Mouse (Mus musculus): ENCODE results near the gene Prkn. TPM values are rescaled to one million over a fixed set of nuclear protein-coding genes. Genes with fewer than 3 reads are reported as not detected.
"Not testable (repeated sequence)": the region's sequence is repeated elsewhere in the genome, so short reads cannot be mapped to it uniquely, and the experiment has no call there.

Gene Prkn
- polyA plus RNA-seq, 1 experiment from 2014 or later = 3.5 TPM

DNA sequence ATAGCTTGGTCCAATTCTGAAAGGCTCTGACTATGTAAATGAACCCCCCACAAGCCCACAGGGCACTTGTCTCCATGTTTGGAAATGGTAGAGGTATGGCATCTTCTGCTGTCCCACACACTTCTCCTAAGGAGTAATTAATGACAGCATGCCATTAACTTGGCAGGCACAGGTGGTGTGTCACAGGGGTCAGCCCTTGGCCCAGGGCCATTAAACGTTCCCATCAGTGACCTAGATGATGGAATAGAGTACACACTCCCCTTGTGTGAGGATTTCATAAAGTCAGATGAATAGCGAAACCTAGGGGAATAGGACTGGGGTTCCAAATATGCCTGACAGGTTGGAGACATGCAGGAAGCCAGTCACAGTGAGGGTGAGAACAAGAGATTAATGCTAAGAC, 350.1 kb downstream of the Prkn start:
- no peak for ATAC-seq (ENCODE audit: insufficient number of reproducible peaks, insufficient read depth, low FRiP score, low read depth)
- Histone ChIP-seq H3K4me2 (ENCODE audit: low read length) (no peak overlapping the region), H3K27me3 (ENCODE audit: control insufficient read depth, insufficient read depth, low read length) (no peaks in the 10 kb centered on the region), H3K36me3 (ENCODE audit: control insufficient read depth, insufficient read depth, low read length) (no peaks in the 10 kb centered on the region), H3K9ac (ENCODE audit: low read length) (no peak overlapping the region), H3K4me1 (ENCODE audit: control insufficient read depth in 2 of 2, insufficient read depth in 2 of 2, low read length in 2 of 2) (no peaks in the 10 kb centered on the region), H3K9me3 (ENCODE audit: control insufficient read depth, low read length) (no peaks in the 10 kb centered on the region), H3K4me3 (ENCODE audit: control insufficient read depth in 1 of 2, insufficient read depth in 1 of 2, low read depth in 1 of 2, low read length in 2 of 2) (no peak overlapping the region), H3K27ac (replicated peaks in 1 of 2; ENCODE audit: control insufficient read depth in 1 of 2, insufficient read depth in 1 of 2, low read depth in 2 of 2, low read length in 2 of 2) (no peak overlapping the region)
- 73% methylated on average over 2 of the region's 2 CpGs for WGBS

DNA sequence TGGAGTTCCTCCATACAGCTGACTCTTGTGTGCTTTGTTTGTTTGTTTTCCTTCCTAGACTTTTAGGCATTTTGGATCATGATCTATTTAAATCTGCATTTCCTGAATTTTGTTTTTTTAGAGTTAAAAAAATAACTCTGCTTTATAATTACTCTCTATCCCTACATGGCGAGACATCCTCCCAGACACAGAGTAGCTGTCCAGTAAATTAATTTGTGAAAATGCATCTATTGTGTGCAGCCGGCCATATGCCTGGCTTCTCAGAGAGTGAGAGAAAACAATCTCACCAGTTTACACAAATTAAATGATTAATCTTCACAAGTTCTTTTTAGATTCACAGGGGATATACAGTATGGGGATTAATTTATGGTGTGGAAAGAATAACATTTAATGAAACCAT, 357.9 kb downstream of the Prkn start:
- no peak overlapping the region for H3K4me2 ChIP-seq (ENCODE audit: low read length)
- H3K9me3 ChIP-seq (ENCODE audit: control insufficient read depth, low read length) = no peaks in the 10 kb centered on the region
- 69% methylated on average over 2 of the region's 2 CpGs for WGBS
- no peak for ATAC-seq (ENCODE audit: insufficient number of reproducible peaks, insufficient read depth, low FRiP score, low read depth)
- no peak overlapping the region for H3K4me3 ChIP-seq (ENCODE audit: control insufficient read depth in 1 of 2, insufficient read depth in 1 of 2, low read depth in 1 of 2, low read length in 2 of 2)
- H3K4me1 ChIP-seq (ENCODE audit: control insufficient read depth in 2 of 2, insufficient read depth in 2 of 2, low read length in 2 of 2) = no peaks in the 10 kb centered on the region
- no peak overlapping the region for H3K27ac ChIP-seq (replicated peaks in 1 of 2; ENCODE audit: control insufficient read depth in 1 of 2, insufficient read depth in 1 of 2, low read depth in 2 of 2, low read length in 2 of 2)
- H3K27me3 ChIP-seq (ENCODE audit: control insufficient read depth, insufficient read depth, low read length) = no peaks in the 10 kb centered on the region
- no peak overlapping the region for H3K9ac ChIP-seq (ENCODE audit: low read length)
- no peaks in the 10 kb centered on the region for H3K36me3 ChIP-seq (ENCODE audit: control insufficient read depth, insufficient read depth, low read length)

DNA sequence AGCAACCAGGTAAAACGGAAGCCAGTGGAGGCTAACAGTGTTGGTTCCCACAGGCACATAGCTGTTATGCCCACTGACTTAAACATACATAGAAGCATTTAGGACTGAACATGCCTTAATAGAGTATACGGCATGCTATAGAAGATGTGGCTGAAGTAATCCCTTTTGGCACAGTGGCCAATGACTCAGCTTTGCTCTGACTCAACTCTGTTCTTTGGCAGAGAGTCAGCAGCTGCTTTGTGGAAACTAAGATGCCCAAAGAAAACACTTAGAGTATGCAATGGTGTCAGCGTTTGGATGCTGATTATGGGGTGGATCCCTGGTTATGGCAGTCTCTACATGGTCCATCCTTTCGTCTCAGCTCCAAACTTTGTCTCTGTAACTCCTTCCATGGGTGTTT, 368.9 kb downstream of the Prkn start:
- H3K4me2 ChIP-seq (ENCODE audit: low read length); H3K4me3 ChIP-seq (ENCODE audit: control insufficient read depth in 1 of 2, insufficient read depth in 1 of 2, low read depth in 1 of 2, low read length in 2 of 2); H3K9me3 ChIP-seq (ENCODE audit: control insufficient read depth, low read length); H3K27ac ChIP-seq (replicated peaks in 1 of 2; ENCODE audit: control insufficient read depth in 1 of 2, insufficient read depth in 1 of 2, low read depth in 2 of 2, low read length in 2 of 2); H3K4me1 ChIP-seq (ENCODE audit: control insufficient read depth in 2 of 2, insufficient read depth in 2 of 2, low read length in 2 of 2); H3K36me3 ChIP-seq (ENCODE audit: control insufficient read depth, insufficient read depth, low read length); ATAC-seq (ENCODE audit: insufficient number of reproducible peaks, insufficient read depth, low FRiP score, low read depth); H3K27me3 ChIP-seq (ENCODE audit: control insufficient read depth, insufficient read depth, low read length); H3K9ac ChIP-seq (ENCODE audit: low read length): not testable (repeated sequence)
- 77% methylated on average over 3 of the region's 4 CpGs for WGBS

DNA sequence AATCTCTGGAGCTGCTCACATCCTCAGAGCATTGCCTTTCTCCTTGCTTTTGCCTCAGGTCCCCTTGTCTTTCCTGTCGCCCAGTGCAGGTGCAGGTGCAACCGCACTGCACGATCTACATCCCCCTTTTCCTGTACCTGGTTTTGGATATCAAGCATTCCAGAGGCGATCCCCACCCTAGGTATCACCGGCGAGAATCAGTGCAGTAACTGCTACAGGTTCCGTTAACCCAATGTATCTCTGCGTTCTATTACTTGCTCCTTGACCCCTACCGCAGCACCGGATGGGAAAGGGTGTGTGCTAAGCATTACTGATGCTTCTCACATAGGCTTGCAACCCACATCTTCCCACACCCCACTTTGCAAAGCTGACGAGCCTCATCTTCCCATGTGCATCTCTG, 370.8 kb downstream of the Prkn start:
- WGBS = 81% methylated on average over 11 of the region's 11 CpGs

DNA sequence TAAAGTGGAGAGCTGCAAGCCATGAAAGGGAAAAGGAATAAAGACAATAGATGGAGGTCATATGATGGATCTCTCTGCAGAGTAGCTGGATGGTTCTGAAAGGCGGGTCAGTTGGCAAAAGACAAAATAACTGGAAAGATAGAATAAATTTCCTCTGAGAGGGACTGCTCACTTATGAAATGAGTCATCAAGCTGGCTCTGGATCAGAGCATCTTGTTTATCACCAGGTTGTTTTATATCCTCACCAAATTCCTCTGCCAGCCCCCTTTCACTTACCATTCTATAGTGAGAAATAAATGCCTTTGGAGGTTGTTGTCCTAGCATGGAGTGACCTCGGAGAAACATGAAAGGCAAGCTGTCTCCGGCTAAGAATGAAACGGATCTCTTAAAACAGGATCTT, 371.4 kb downstream of the Prkn start:
- Histone ChIP-seq H3K36me3 (ENCODE audit: control insufficient read depth, insufficient read depth, low read length) (no peaks in the 10 kb centered on the region), H3K4me1 (ENCODE audit: control insufficient read depth in 2 of 2, insufficient read depth in 2 of 2, low read length in 2 of 2) (no peaks in the 10 kb centered on the region), H3K4me2 (ENCODE audit: low read length) (no peak overlapping the region), H3K27ac (replicated peaks in 1 of 2; ENCODE audit: control insufficient read depth in 1 of 2, insufficient read depth in 1 of 2, low read depth in 2 of 2, low read length in 2 of 2) (no peak overlapping the region), H3K9me3 (ENCODE audit: control insufficient read depth, low read length) (no peaks in the 10 kb centered on the region), H3K4me3 (ENCODE audit: control insufficient read depth in 1 of 2, insufficient read depth in 1 of 2, low read depth in 1 of 2, low read length in 2 of 2) (no peak overlapping the region), H3K27me3 (ENCODE audit: control insufficient read depth, insufficient read depth, low read length) (no peaks in the 10 kb centered on the region), H3K9ac (ENCODE audit: low read length) (no peak overlapping the region)
- no peak for ATAC-seq (ENCODE audit: insufficient number of reproducible peaks, insufficient read depth, low FRiP score, low read depth)
- WGBS = 73% methylated on average over 4 of the region's 4 CpGs

More for the DNA sequence above, 370.8 kb downstream of the Prkn start:
- Histone ChIP-seq H3K4me1 (ENCODE audit: control insufficient read depth in 2 of 2, insufficient read depth in 2 of 2, low read length in 2 of 2) (no peaks in the 10 kb centered on the region), H3K27me3 (ENCODE audit: control insufficient read depth, insufficient read depth, low read length) (no peaks in the 10 kb centered on the region), H3K36me3 (ENCODE audit: control insufficient read depth, insufficient read depth, low read length) (no peaks in the 10 kb centered on the region), H3K9me3 (ENCODE audit: control insufficient read depth, low read length) (no peaks in the 10 kb centered on the region), H3K4me2 (ENCODE audit: low read length) (no peak overlapping the region), H3K9ac (ENCODE audit: low read length) (no peak overlapping the region), H3K4me3 (ENCODE audit: control insufficient read depth in 1 of 2, insufficient read depth in 1 of 2, low read depth in 1 of 2, low read length in 2 of 2) (no peak overlapping the region), H3K27ac (replicated peaks in 1 of 2; ENCODE audit: control insufficient read depth in 1 of 2, insufficient read depth in 1 of 2, low read depth in 2 of 2, low read length in 2 of 2) (no peak overlapping the region)
- no peak for ATAC-seq (ENCODE audit: insufficient number of reproducible peaks, insufficient read depth, low FRiP score, low read depth)

DNA sequence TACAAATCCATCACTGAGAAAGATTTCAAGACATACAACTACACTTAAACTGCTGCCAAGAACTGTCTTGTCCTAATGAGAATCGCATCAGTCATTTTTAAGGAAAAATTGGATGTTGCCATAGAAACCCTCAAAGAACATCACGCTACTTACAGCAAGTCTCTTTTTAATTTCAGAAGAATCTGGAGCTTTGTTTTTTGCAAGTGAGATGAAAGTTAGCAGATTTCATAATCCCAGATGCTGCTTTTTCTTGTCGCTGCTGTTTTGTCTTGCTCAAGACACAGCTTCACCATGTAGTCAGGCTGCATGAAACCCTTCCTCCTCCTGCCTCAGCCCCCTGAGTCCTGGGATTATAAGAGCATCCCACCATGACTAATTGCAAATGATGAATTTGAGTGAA, 373.5 kb downstream of the Prkn start:
- Histone ChIP-seq H3K9me3 (ENCODE audit: control insufficient read depth, low read length) (no peaks in the 10 kb centered on the region), H3K4me2 (ENCODE audit: low read length) (no peak overlapping the region), H3K27me3 (ENCODE audit: control insufficient read depth, insufficient read depth, low read length) (no peaks in the 10 kb centered on the region), H3K4me3 (ENCODE audit: control insufficient read depth in 1 of 2, insufficient read depth in 1 of 2, low read depth in 1 of 2, low read length in 2 of 2) (no peak overlapping the region), H3K27ac (replicated peaks in 1 of 2; ENCODE audit: control insufficient read depth in 1 of 2, insufficient read depth in 1 of 2, low read depth in 2 of 2, low read length in 2 of 2) (no peak overlapping the region), H3K4me1 (ENCODE audit: control insufficient read depth in 2 of 2, insufficient read depth in 2 of 2, low read length in 2 of 2) (no peaks in the 10 kb centered on the region), H3K9ac (ENCODE audit: low read length) (no peak overlapping the region), H3K36me3 (ENCODE audit: control insufficient read depth, insufficient read depth, low read length) (no peaks in the 10 kb centered on the region)
- WGBS = 84% methylated on average over 3 of the region's 3 CpGs
- ATAC-seq (ENCODE audit: insufficient number of reproducible peaks, insufficient read depth, low FRiP score, low read depth) = no peak

DNA sequence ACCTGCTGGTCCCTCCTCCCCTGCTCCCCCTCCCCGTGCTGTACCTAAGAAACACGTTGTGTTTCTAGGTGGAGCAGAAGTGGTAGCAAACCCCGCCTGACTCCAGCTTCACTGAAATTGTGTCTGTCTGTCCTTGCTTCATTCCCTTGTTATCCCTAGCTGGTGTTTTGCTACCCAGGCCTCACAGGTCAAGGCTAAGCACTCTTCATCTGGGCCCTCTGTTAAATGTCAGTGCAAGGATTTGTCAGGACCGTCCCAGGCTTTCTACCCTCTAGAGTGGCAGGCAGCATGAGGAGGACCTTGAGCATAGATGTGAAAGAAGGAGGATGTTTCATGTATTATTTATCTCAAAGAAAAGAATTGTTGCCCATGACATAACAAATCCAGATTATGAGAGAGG, 388.8 kb downstream of the Prkn start:
- Histone ChIP-seq H3K27me3 (ENCODE audit: control insufficient read depth, insufficient read depth, low read length) (no peaks in the 10 kb centered on the region), H3K4me1 (ENCODE audit: control insufficient read depth in 2 of 2, insufficient read depth in 2 of 2, low read length in 2 of 2) (no peaks in the 10 kb centered on the region), H3K4me3 (ENCODE audit: control insufficient read depth in 1 of 2, insufficient read depth in 1 of 2, low read depth in 1 of 2, low read length in 2 of 2) (no peak overlapping the region), H3K27ac (replicated peaks in 1 of 2; ENCODE audit: control insufficient read depth in 1 of 2, insufficient read depth in 1 of 2, low read depth in 2 of 2, low read length in 2 of 2) (no peak overlapping the region), H3K4me2 (ENCODE audit: low read length) (no peak overlapping the region), H3K36me3 (ENCODE audit: control insufficient read depth, insufficient read depth, low read length) (no peaks in the 10 kb centered on the region), H3K9me3 (ENCODE audit: control insufficient read depth, low read length) (no peaks in the 10 kb centered on the region), H3K9ac (ENCODE audit: low read length) (no peak overlapping the region)
- 69% methylated on average over 4 of the region's 4 CpGs for WGBS
- ATAC-seq (ENCODE audit: insufficient number of reproducible peaks, insufficient read depth, low FRiP score, low read depth) = no peak

DNA sequence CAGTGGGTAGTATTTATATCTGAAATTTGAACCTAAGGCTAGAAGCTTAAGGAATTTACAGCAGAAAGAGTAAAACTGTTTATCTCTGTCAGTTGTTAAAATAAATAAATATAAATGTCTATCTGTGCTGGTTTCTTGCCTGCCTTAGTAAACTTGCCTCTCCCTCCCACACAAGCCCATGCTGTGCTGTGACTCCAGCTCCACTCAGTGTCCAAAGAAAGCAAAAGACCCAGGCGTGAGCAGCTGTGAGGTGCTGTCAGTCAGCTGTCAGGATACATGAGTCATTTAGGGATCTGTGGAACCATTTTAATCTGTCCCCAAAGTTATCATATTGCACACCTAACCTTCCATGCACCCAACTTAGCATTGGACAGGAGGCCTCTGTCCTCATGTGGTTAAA, 389.2 kb downstream of the Prkn start:
- no peaks in the 10 kb centered on the region for H3K4me1 ChIP-seq (ENCODE audit: control insufficient read depth in 2 of 2, insufficient read depth in 2 of 2, low read length in 2 of 2)
- WGBS = 50% methylated on average over 1 of the region's 1 CpGs
- no peak overlapping the region for H3K9ac ChIP-seq (ENCODE audit: low read length)
- H3K4me2 ChIP-seq (ENCODE audit: low read length) = no peak overlapping the region
- H3K36me3 ChIP-seq (ENCODE audit: control insufficient read depth, insufficient read depth, low read length) = no peaks in the 10 kb centered on the region
- H3K9me3 ChIP-seq (ENCODE audit: control insufficient read depth, low read length) = no peaks in the 10 kb centered on the region
- H3K4me3 ChIP-seq (ENCODE audit: control insufficient read depth in 1 of 2, insufficient read depth in 1 of 2, low read depth in 1 of 2, low read length in 2 of 2) = no peak overlapping the region
- H3K27me3 ChIP-seq (ENCODE audit: control insufficient read depth, insufficient read depth, low read length) = no peaks in the 10 kb centered on the region
- no peak for ATAC-seq (ENCODE audit: insufficient number of reproducible peaks, insufficient read depth, low FRiP score, low read depth)
- H3K27ac ChIP-seq (replicated peaks in 1 of 2; ENCODE audit: control insufficient read depth in 1 of 2, insufficient read depth in 1 of 2, low read depth in 2 of 2, low read length in 2 of 2) = no peak overlapping the region
